Mouse (Mus musculus) forebrain, embryonic 15.5 days (tissue): ENCODE results near the gene Cfhr2. TPM values are rescaled to one million over a fixed set of nuclear protein-coding genes. Genes with fewer than 3 reads are reported as not detected.
"Not testable (repeated sequence)": the region's sequence is repeated elsewhere in the genome, so short reads cannot be mapped to it uniquely, and the experiment has no call there.

Source experiments
- ATAC-seq: fragments of 200-750 bp; cut with Nextera tagmentation; replicated peaks from 2 replicates; pipeline ENCODE4 v1.8.0; 2017; ENCODE audit warnings: mild to moderate bottlenecking, moderate TSS enrichment, moderate library complexity
- H3K27ac ChIP-seq: fragments of 300-500 bp; sonication (generic); replicated peaks from 2 replicates; pipeline ENCODE4 v1.5.1; 2015; ENCODE audit warnings: mild to moderate bottlenecking, inconsistent platforms
- H3K27me3 ChIP-seq: fragments of 300-500 bp; sonication (generic); 2 replicates; pipeline ENCODE4 v1.6.1; 2015; ENCODE audit warnings: inconsistent platforms
- H3K36me3 ChIP-seq: fragments of 300-500 bp; sonication (generic); 2 replicates; pipeline ENCODE4 v1.6.1; 2015; ENCODE audit warnings: mild to moderate bottlenecking, inconsistent platforms
- H3K4me1 ChIP-seq: fragments of 300-500 bp; sonication (generic); 2 replicates; pipeline ENCODE4 v1.6.1; 2015; ENCODE audit warnings: inconsistent platforms
- H3K4me2 ChIP-seq: fragments of 300-500 bp; sonication (generic); replicated peaks from 2 replicates; pipeline ENCODE4 v1.6.1; 2015; ENCODE audit warnings: mild to moderate bottlenecking, inconsistent platforms
- H3K4me3 ChIP-seq: fragments of 300-500 bp; sonication (generic); 2 replicates; pipeline ENCODE4 v1.5.1; 2015; ENCODE audit warnings: mild to moderate bottlenecking, inconsistent platforms
- H3K9ac ChIP-seq: fragments of 300-500 bp; sonication (generic); replicated peaks from 2 replicates; pipeline ENCODE4 v1.6.1; 2015; ENCODE audit warnings: mild to moderate bottlenecking, inconsistent platforms
- H3K9me3 ChIP-seq: fragments of 300-500 bp; sonication (generic); 2 replicates; pipeline ENCODE4 v1.6.1; 2016; ENCODE audit warnings: inconsistent platforms
- WGBS: fragments of 180-500 bp; shearing (Covaris S2); methylation state at CpG from one replicate; pipeline ENCODE4 v1.1.7; 2015; ENCODE audit warnings: mixed read lengths; 5-methylcytosine and 5-hydroxymethylcytosine counted together
- polyA plus RNA-seq: library from polyadenylated mRNA; unstranded; fragments of >200 nt; fragmentation: Nextera tagmentation; extraction: Ambion mirVana; gene quantifications from 2 replicates; pipeline ENCODE4 v1.2.1, GENCODE M21; 2015

The Cfhr2 gene
- polyA plus RNA-seq: not detected in 2 replicates

DNA sequence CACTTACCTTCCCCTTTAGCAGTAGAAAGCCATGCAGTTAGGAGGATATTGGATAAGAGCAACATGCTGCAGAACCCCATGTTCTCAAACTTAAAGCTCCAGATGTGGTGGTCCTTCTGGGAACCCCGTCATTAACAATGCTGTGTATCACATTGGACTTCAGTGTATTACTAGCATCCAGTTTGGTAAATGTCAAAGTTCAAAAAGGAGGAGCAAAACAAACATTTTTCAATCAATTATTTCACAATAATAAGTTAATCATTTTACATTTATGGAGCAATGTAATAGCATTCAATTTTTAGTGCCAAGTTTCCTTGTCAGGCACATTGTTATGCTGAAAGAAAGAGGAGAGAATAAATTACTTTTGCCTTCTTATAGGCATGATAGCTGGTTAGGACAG, at the start of gene Cfhr2:
Gene Cfhr2, minus strand, starts transcription at position 155 of the 400 bp plus-strand sequence.
- H3K4me2 ChIP-seq: no peak within 1 kb of the TSS
- H3K9ac ChIP-seq: no peak within 1 kb of the TSS
- no peaks in the 10 kb centered on the region for H3K27me3 ChIP-seq
- no peaks in the 10 kb centered on the region for H3K9me3 ChIP-seq
- H3K36me3 ChIP-seq: no peaks in the 10 kb centered on the region
- ATAC-seq: no peak
- H3K4me1 ChIP-seq: no peaks in the 10 kb centered on the region
- 78% methylated on average over 1 of the region's 1 CpGs for WGBS
- H3K27ac ChIP-seq: no peak within 1 kb of the TSS
- no peak within 1 kb of the TSS for H3K4me3 ChIP-seq

- Histone ChIP-seq H3K27ac (no peak overlapping the region), H3K36me3 (no peaks in the 10 kb centered on the region), H3K4me1 (no peaks in the 10 kb centered on the region), H3K9me3 (no peaks in the 10 kb centered on the region), H3K4me2 (no peak overlapping the region), H3K9ac (no peak overlapping the region), H3K27me3 (no peaks in the 10 kb centered on the region), H3K4me3 (no peak overlapping the region)
- ATAC-seq: no peak
Observed at GRCm38 (mm10) chr1:139863751-139864150, 5.2 kb upstream of the Cfhr2 start.

GRCm38 (mm10) chr1:139860176-139860575, 1.7 kb upstream of the Cfhr2 start:
- Histone ChIP-seq H3K9me3 (no peaks in the 10 kb centered on the region), H3K36me3 (no peaks in the 10 kb centered on the region)
- no peak for ATAC-seq

GRCm38 (mm10) chr1:139839699-139840098, 18.8 kb downstream of the Cfhr2 start:
- Histone ChIP-seq H3K9ac (no peak overlapping the region), H3K4me1 (no peaks in the 10 kb centered on the region), H3K4me2 (no peak overlapping the region), H3K27me3 (no peaks in the 10 kb centered on the region), H3K4me3 (no peak overlapping the region), H3K36me3 (no peaks in the 10 kb centered on the region), H3K27ac (no peak overlapping the region), H3K9me3 (no peaks in the 10 kb centered on the region)
- 64% methylated on average over 7 of the region's 7 CpGs for WGBS
- ATAC-seq: no peak

More at GRCm38 (mm10) chr1:139860176-139860575, 1.7 kb upstream of the Cfhr2 start:
- Histone ChIP-seq H3K4me1 (no peaks in the 10 kb centered on the region), H3K27ac (no peak overlapping the region), H3K4me3 (no peak overlapping the region), H3K27me3 (no peaks in the 10 kb centered on the region), H3K4me2 (no peak overlapping the region), H3K9ac (no peak overlapping the region)

- Histone ChIP-seq H3K36me3 (no peaks in the 10 kb centered on the region), H3K4me2 (no peak overlapping the region), H3K27me3 (no peaks in the 10 kb centered on the region), H3K4me3 (no peak overlapping the region), H3K4me1 (no peaks in the 10 kb centered on the region), H3K27ac (no peak overlapping the region), H3K9ac (no peak overlapping the region), H3K9me3 (no peaks in the 10 kb centered on the region)
- 68% methylated on average over 2 of the region's 2 CpGs for WGBS
- no peak for ATAC-seq
Observed at GRCm38 (mm10) chr1:139839290-139839689, 19.2 kb downstream of the Cfhr2 start.

DNA sequence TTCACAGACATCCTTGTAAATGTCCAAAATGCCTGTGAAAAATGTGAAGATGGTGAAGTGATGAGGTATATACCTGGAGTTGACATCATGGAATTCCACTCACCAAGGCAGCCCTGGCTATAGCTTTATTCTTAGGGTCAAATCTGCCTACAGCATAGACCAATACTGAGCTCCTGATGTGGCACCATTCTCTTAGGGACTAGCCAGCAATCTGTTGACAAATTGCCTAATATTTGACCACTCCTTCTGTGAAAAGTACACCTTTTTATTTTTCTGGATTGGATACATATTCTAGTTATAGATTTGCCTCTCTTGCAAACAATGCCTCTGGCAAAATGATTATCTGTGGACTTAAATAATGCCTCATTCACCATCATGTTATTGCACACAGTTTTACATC, 49.9 kb downstream of the Cfhr2 start:
- no peak overlapping the region for H3K4me2 ChIP-seq
- ATAC-seq: no peak
- no peaks in the 10 kb centered on the region for H3K36me3 ChIP-seq
- H3K9ac ChIP-seq: no peak overlapping the region
- H3K4me3 ChIP-seq: no peak overlapping the region
- H3K27me3 ChIP-seq: no peaks in the 10 kb centered on the region
- H3K27ac ChIP-seq: no peak overlapping the region
- H3K9me3 ChIP-seq: no peaks in the 10 kb centered on the region
- H3K4me1 ChIP-seq: no peaks in the 10 kb centered on the region

GRCm38 (mm10) chr1:139781143-139781542, 77.4 kb downstream of the Cfhr2 start, which contains the start of gene Gm4788:
Gene Gm4788 (minus strand): TSS chr1:139781243.
- H3K4me3 ChIP-seq: no peak within 1 kb of the TSS
- no peaks in the 10 kb centered on the region for H3K27me3 ChIP-seq
- H3K4me2 ChIP-seq: no peak within 1 kb of the TSS
- no peaks in the 10 kb centered on the region for H3K9me3 ChIP-seq
- H3K27ac ChIP-seq: no peak within 1 kb of the TSS
- no peaks in the 10 kb centered on the region for H3K36me3 ChIP-seq
- no peak for ATAC-seq
- no peaks in the 10 kb centered on the region for H3K4me1 ChIP-seq
- H3K9ac ChIP-seq: no peak within 1 kb of the TSS
- 92% methylated on average over 1 of the region's 1 CpGs for WGBS

DNA sequence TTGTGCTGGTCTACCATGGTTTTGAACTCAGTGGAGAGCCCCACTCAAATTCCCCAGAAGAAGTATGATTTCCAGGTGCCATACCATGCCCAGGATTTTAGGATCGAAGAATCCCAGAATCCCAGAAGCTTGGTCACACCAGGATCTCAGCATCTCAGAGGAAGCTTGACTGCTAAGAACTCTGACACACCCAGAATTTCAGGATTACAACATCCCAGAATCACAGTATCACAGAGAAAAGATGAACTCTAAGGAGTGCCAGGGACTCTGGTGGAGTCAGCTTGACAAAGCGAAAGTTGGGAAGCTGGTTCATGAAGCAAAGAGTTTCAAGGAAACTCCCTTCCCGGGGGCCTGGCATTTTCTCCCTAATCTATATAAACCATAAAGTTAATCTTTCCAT, 88.6 kb downstream of the Cfhr2 start:
- 96% methylated on average over 3 of the region's 3 CpGs for WGBS
- not testable (repeated sequence) for H3K4me2 ChIP-seq, H3K36me3 ChIP-seq, H3K9me3 ChIP-seq, H3K4me1 ChIP-seq, H3K27me3 ChIP-seq, H3K4me3 ChIP-seq, H3K9ac ChIP-seq, ATAC-seq, H3K27ac ChIP-seq

Other genes with a start within 250 kb of the Cfhr2 start
- not detected in 2 replicates for gene Gm4788, start 77.5 kb downstream of the Cfhr2 start, polyA plus RNA-seq